In the genomic region with DNA sequence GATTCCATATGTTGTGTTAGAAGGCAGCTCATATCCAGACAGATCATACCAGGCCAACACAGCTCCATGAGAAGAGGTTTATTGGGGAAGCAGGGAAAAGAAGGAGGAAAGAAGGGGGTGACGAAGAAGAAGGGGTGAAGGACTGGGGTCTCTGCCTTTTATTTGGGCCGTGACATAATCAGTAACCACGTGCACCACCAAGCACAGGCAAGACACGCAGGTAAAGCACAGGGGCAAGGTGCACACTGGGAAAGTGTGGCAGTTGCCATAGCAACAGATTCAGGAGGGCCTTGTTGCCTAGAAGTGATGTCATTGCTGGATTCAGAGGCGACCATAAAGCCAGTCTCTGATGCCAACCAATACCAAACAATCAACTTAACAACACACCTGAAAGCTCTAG, we compare ENCODE assay signal across 33 mouse cellular contexts.
"Had no signal": no experiment of that assay in that cellular context is flagged by ENCODE, and none has a peak within 500 bp of the region (broad histone marks: within the 10 kb centered on the region; RNA-seq: fewer than 3 reads in every experiment).

No protein-coding gene starts in this region.

- H3K27ac ChIP-seq: heart, embryonic 10.5 days; heart, embryonic 13.5 days; heart, embryonic 15.5 days; hindbrain, embryonic 10.5 days; hindbrain, embryonic 12.5 days; hindbrain, embryonic 13.5 days; hindbrain, embryonic 14.5 days; hindbrain, embryonic 15.5 days; hindbrain, postnatal 0 days; intestine, embryonic 15.5 days; kidney, embryonic 15.5 days; kidney, postnatal 0 days had no signal

- H3K36me3 ChIP-seq: heart, embryonic 10.5 days; heart, embryonic 12.5 days; heart, embryonic 13.5 days; heart, embryonic 15.5 days; hindbrain, embryonic 10.5 days; hindbrain, embryonic 12.5 days; hindbrain, embryonic 13.5 days; hindbrain, embryonic 15.5 days; intestine, embryonic 15.5 days; kidney, embryonic 15.5 days had no signal

- DNase-seq: heart, postnatal 10 days; heart, postnatal 14 days; heart, postnatal 36 days; kidney, adult 11 months; kidney, adult 18-20 months; kidney, adult 2 months; kidney, adult 8-10 months; kidney, adult 9 months; kidney, postnatal 10 days; kidney, postnatal 14 days; kidney, postnatal 25 days; kidney, postnatal 36 days; kidney, postnatal 4 days; layer of hippocampus, adult 9-11 months; layer of hippocampus, postnatal 36 days had no signal

- ATAC-seq: hindbrain, embryonic 16.5 days; hindbrain, postnatal 0 days; inflammation-experienced regulatory T-cells, adult 6 months; intestine, embryonic 15.5 days; intestine, embryonic 16.5 days; intestine, postnatal 0 days had no signal

- H3K4me3 ChIP-seq: heart, embryonic 10.5 days; heart, embryonic 12.5 days; heart, embryonic 13.5 days; heart, embryonic 15.5 days; hindbrain, embryonic 10.5 days; hindbrain, embryonic 12.5 days; hindbrain, embryonic 13.5 days; hindbrain, embryonic 15.5 days; intestine, embryonic 15.5 days; kidney, embryonic 15.5 days had no signal

- H3K27me3 ChIP-seq: heart, embryonic 12.5 days; heart, embryonic 13.5 days; heart, embryonic 15.5 days; hindbrain, embryonic 12.5 days; hindbrain, embryonic 13.5 days; hindbrain, embryonic 15.5 days; intestine, embryonic 15.5 days; kidney, embryonic 15.5 days had no signal

- H3K4me2 ChIP-seq: heart, embryonic 11.5 days; heart, embryonic 12.5 days; heart, embryonic 13.5 days; heart, embryonic 15.5 days; hindbrain, embryonic 12.5 days; hindbrain, embryonic 13.5 days; hindbrain, embryonic 14.5 days; hindbrain, embryonic 15.5 days; intestine, embryonic 15.5 days; kidney, embryonic 15.5 days had no signal

- H3K9me3 ChIP-seq: heart, embryonic 10.5 days; heart, embryonic 13.5 days; heart, embryonic 15.5 days; hindbrain, embryonic 10.5 days; hindbrain, embryonic 12.5 days; hindbrain, embryonic 13.5 days; hindbrain, embryonic 15.5 days; intestine, embryonic 15.5 days; kidney, embryonic 15.5 days had no signal

- H3K9ac ChIP-seq: heart, embryonic 12.5 days; heart, embryonic 13.5 days; heart, embryonic 15.5 days; hindbrain, embryonic 12.5 days; hindbrain, embryonic 13.5 days; hindbrain, embryonic 14.5 days; hindbrain, embryonic 15.5 days; intestine, embryonic 15.5 days; kidney, embryonic 15.5 days had no signal

- H3K4me1 ChIP-seq: heart, embryonic 10.5 days; heart, embryonic 12.5 days; heart, embryonic 13.5 days; heart, embryonic 15.5 days; hindbrain, embryonic 10.5 days; hindbrain, embryonic 12.5 days; hindbrain, embryonic 13.5 days; hindbrain, embryonic 15.5 days; intestine, embryonic 15.5 days; kidney, embryonic 15.5 days had no signal
